Mouse (Mus musculus) G1E (cell line): Measurements from ENCODE around the gene Lrp5.

Source experiments
- CTCF ChIP-seq: IDR thresholded peaks from 2 replicates; pipeline ENCODE4 v1.5.1; 2012; ENCODE audit warnings: low read depth, low read length, inconsistent platforms, mixed read lengths
- GATA1 ChIP-seq: IDR thresholded peaks from 2 replicates; pipeline ENCODE4 v1.6.1; 2012; ENCODE audit warnings: borderline replicate concordance, low read length, inconsistent platforms, mixed read lengths
- POLR2AphosphoS5 ChIP-seq: IDR thresholded peaks from 2 replicates; pipeline ENCODE4 v1.6.1; 2012; ENCODE audit warnings: low read depth, low read length, inconsistent platforms; ENCODE audit not compliant: insufficient replicate concordance
- TAL1 ChIP-seq: conservative IDR thresholded peaks from 2 replicates; pipeline ENCODE4 v1.6.1; 2012; ENCODE audit warnings: low read depth, low read length, inconsistent platforms, mixed read lengths

DNA sequence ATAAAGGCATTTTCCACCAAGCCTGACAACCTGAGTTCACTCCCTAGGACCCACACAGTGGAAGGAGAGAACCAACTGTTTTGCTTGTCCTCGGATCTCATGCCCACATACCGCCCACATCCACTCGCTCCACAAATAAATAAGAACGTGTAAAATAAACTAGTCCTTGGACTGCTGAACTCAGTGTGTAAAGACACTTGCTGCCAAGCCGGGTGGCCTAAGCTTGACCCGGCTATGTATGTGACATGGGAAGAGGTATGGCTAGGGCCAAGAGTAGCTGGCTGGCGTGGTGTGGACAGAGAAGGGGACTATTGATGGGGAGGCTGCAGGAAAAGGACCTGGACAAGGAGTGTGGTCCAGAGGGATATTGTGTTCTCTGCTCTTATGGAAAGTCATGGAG, 11.7 kb upstream of the Lrp5 start:
- TF ChIP-seq CTCF (no peak), POLR2AphosphoS5 (no peak), TAL1 (no peak), GATA1 (no peak)
